Mouse (Mus musculus): ENCODE measurements around the gene Krt222.

GRCm38 (mm10) chr11:99187348-99187747 is 56.5 kb downstream of the Krt222 start:
- no peak for TF ChIP-seq EP300 (IDR thresholded peaks at IDR 0.05; ENCODE audit: low read depth)
- no peak for TF ChIP-seq CTCF (IDR thresholded peaks at IDR 0.05; ENCODE audit: low read depth)
